Mouse (Mus musculus) gastrocnemius, adult 2 months (tissue): ENCODE measurements around the gene Trim45. TPM values are rescaled to one million over a fixed set of nuclear protein-coding genes. Genes with fewer than 3 reads are reported as not detected.

ENCODE experiments used
- DNase-seq: peaks from one replicate; pipeline ENCODE4 v3.0.0; 2022
- H3K27ac ChIP-seq: fragments of 200-600 bp; 2 replicates; pipeline ENCODE4 v1.8.1; 2022; ENCODE audit warnings: mild to moderate bottlenecking
- H3K4me3 ChIP-seq: fragments of 200-600 bp; 2 replicates; pipeline ENCODE4 v1.8.1; 2022; ENCODE audit warnings: mild to moderate bottlenecking, moderate library complexity
- CTCF ChIP-seq: fragments of 200-600 bp; IDR thresholded peaks from 2 replicates; pipeline ENCODE4 v1.8.1; 2022; ENCODE audit warnings: antibody characterized with exemption, mild to moderate bottlenecking, moderate library complexity
- intact Hi-C: fragments of 180-260 bp; cut with DNase I; formaldehyde crosslinking; loops from one replicate; pipeline ENCODE4 v1.15.1; 2025
- total RNA-seq, 2 experiments: library from RNA; stranded (reverse); gene quantifications; 2 replicates each; pipeline ENCODE4 v1.2.3; 2021

Trim45 gene
- total RNA-seq, 2 experiments from 2014 or later, result 4.7 to 7.8 TPM

GRCm38 (mm10) chr3:100911026-100911425, 11.0 kb upstream of the Trim45 start:
- intact Hi-C loops, result no loop called here
- no peak for TF ChIP-seq CTCF
- Histone ChIP-seq H3K4me3 (no peak overlapping the region), H3K27ac (no peak overlapping the region)
- DNase-seq, result no peak

DNA sequence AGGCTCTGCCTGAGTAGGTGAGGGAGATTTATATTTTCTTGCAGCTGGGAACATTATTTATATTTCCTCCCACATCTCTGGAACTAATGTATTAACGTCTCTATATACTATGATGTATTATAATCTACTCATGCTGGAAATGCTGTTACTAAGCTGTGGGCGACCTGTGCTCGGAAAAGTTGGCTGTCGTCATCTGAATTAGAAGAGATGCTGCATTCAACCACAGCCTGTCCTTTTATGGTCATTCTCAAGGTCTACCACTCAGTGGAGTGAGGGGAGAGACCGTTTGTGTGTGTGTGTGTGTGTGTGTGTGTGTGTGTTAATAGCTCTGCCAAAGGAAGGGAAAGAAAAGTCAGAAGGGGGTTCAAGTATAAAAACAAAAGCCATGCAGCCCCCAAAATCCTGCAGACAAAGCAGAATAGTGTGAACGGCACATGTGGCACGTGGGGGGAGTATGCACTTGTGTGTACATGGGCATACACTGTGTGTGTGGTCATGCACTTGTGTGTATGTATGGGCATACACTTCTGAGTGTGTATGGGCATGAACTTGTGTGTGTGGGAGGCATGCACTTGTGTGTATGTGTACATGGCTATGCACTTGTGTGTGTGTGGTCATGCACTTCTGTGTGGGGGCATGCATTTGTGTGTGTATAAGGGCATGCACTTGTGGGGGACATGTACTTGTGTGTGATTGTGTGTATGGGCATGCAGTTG, 10.3 kb upstream of the Trim45 start:
- no peak overlapping the region for H3K27ac ChIP-seq
- no peak for DNase-seq
- no peak for TF ChIP-seq CTCF
- intact Hi-C loops, result no loop called here
- no peak overlapping the region for H3K4me3 ChIP-seq

GRCm38 (mm10) chr3:100916844-100917243, 5.2 kb upstream of the Trim45 start:
- intact Hi-C loops, result no loop called here
- peak; percentile 76 for TF ChIP-seq CTCF
- Histone ChIP-seq H3K27ac (no peak overlapping the region), H3K4me3 (0 out of 2 replicates have a peak overlapping the region, but pooled peaks have one; percentile 25)
- no peak for DNase-seq

GRCm38 (mm10) chr3:100920611-100921140, 1.3 kb upstream of the Trim45 start:
- H3K4me3 ChIP-seq, result no peak overlapping the region
- intact Hi-C loops, result loop anchor here (5.0 to 10.0 kb wide), 3 partner anchors 47 to 684 kb away; partner anchors contain the start of genes Atp1a1 and Ttf2
- no peak overlapping the region for H3K27ac ChIP-seq
- TF ChIP-seq CTCF, result no peak
- no peak for DNase-seq

GRCm38 (mm10) chr3:100922506-100923375, 739 bp downstream of the Trim45 start:
- peak overlapping the region; percentile 81 for H3K4me3 ChIP-seq
- intact Hi-C loops, result loop anchor here (5.0 to 10.0 kb wide), 3 partner anchors 45 to 682 kb away; partner anchors contain the start of genes Atp1a1 and Ttf2
- TF ChIP-seq CTCF, result no peak

GRCm38 (mm10) chr3:100924065-100924732, 2.2 kb downstream of the Trim45 start:
- no peak for TF ChIP-seq CTCF
- Histone ChIP-seq H3K27ac (peak overlapping the region; percentile 59; the same call in 1 of the 2 replicates), H3K4me3 (0 out of 2 replicates have a peak overlapping the region, but pooled peaks have one; percentile 15)
- intact Hi-C loops, result loop anchor here (5.0 to 10.0 kb wide), 3 partner anchors 43 to 681 kb away; partner anchors contain the start of genes Atp1a1 and Ttf2
- no peak for DNase-seq

More at GRCm38 (mm10) chr3:100922506-100923375, 739 bp downstream of the Trim45 start:
- peak overlapping the region; percentile 92 for H3K27ac ChIP-seq
- no peak for DNase-seq

GRCm38 (mm10) chr3:100925176-100925575, 3.2 kb downstream of the Trim45 start:
- Histone ChIP-seq H3K4me3 (peak overlapping the region; percentile 23), H3K27ac (peak overlapping the region; percentile 24; the same call in 1 of the 2 replicates)
- intact Hi-C loops, result loop anchor here (10.0 kb wide), 2 partner anchors 230 to 680 kb away; partner anchors contain the start of gene Atp1a1
- no peak for DNase-seq
- TF ChIP-seq CTCF, result no peak

- intact Hi-C loops, result no loop called here
- no peak overlapping the region for H3K4me3 ChIP-seq
- no peak for TF ChIP-seq CTCF
- H3K27ac ChIP-seq, result no peak overlapping the region
- DNase-seq, result no peak
Observed at GRCm38 (mm10) chr3:100931332-100932076, 9.5 kb downstream of the Trim45 start.

- peak; percentile 31 for DNase-seq
Observed at GRCm38 (mm10) chr3:100932077-100932944, 10.3 kb downstream of the Trim45 start.

DNA sequence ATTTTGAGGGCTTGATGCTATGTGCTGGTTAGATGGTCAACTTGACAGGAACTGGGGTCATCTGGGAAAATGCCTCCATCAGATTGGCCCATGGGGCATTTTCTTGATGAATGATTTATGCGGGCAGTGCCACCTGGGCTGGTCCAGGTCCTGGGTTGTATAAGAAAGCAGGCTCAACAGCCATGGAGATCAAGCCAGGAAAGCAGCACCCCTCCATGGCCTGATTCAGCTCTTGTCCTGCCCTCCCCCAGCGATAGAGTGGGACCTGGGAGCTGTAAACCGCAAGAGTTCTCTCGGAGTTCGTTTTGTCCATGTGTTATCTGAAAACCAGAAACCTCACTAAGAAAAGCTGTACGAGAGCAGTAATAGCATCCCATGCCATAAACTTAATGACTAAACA, 13.5 kb downstream of the Trim45 start:
- TF ChIP-seq CTCF, result no peak
- H3K27ac ChIP-seq, result no peak overlapping the region
- H3K4me3 ChIP-seq, result no peak overlapping the region
- intact Hi-C loops, result no loop called here
- no peak for DNase-seq

More at GRCm38 (mm10) chr3:100932077-100932944, 10.3 kb downstream of the Trim45 start:
- TF ChIP-seq CTCF, result peak; percentile 47
- H3K4me3 ChIP-seq, result no peak overlapping the region
- H3K27ac ChIP-seq, result no peak overlapping the region
- intact Hi-C loops, result no loop called here
